Mouse (Mus musculus) T-helper 1 cell (primary cell): ENCODE results near the gene Osm.

ENCODE experiments used
- in situ Hi-C: fragments of 300-600 bp; cut with MboI, MseI; formaldehyde crosslinking; loops from one replicate; pipeline ENCODE4 v1.15.1; 2025; ENCODE audit warnings: high pct_unique_total_duplicates

Gene Osm

DNA sequence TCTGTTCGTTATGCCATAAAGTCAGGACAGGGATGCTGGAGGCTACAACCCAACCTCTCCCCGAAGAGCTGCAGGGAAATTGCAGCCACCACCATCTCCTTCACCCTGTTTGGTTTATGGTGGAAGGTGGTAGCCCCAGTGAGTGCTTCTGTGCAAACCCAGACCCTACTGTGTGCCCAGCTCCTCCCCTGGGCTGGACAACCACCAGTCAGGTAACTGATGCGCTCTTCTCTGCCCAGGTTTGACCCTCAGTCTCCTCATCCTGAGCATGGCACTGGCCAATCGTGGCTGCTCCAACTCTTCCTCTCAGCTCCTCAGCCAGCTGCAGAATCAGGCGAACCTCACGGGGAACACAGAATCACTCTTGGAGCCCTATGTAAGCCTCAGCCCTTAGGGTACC is 1.9 kb downstream of the Osm start:
- in situ Hi-C loops = no loop called here

DNA sequence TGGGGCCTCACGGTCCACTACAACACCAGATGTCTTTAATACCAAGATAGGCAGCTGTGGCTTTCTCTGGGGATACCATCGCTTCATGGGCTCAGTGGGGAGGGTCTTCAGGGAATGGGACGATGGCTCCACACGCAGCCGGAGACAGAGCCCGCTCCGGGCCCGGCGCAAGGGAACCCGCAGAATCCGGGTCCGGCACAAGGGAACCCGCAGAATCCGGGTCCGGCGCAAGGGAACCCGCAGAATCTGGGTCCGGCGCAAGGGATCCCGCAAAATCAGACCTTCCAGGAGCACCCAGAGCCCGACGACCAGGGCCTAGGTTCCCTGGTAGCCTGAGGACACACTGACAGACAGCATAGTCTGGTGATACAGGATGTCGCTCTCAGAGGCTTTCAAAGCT is 3.5 kb downstream of the Osm start:
- in situ Hi-C loops = no loop called here

DNA sequence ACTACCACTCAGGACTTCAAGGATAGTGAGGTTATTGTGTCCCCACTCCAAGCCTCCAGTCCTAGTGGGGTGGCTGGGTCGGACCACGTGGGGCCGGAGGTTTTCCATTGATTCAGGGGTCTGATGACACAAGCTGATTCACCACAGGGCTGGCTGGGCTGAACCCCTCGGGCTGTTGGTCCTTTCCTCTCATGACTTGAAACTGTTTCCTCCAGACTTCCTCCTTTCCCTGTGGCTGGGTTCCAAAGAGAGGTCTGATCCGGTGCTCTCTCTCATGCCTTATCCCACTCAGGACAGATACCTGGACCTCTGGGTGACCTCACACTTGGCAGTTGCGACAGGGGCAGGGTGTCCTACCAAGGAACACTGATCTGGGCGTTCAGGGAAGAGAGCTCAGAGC is 3.9 kb downstream of the Osm start:
- in situ Hi-C loops = no loop called here

DNA sequence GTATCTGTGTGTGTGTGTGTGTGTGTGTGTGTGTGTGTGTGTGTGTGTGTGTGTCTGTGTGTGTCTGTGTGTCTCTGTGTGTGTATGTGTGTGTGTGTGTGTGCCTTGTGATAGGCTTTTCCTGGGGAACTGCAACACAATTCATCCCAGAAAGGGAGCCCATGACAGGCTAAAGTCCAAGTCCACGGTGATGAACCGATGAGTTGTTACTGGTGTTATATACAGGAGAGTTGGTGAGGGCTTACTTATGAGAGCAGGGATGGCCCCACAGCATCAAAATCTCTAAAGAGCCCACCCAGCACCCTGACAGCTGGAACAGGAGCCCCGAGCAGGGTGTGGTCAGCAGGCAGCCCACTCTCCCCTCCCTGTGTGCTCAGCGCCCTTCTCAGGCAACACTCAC is 5.0 kb downstream of the Osm start:
- in situ Hi-C loops = no loop called here

DNA sequence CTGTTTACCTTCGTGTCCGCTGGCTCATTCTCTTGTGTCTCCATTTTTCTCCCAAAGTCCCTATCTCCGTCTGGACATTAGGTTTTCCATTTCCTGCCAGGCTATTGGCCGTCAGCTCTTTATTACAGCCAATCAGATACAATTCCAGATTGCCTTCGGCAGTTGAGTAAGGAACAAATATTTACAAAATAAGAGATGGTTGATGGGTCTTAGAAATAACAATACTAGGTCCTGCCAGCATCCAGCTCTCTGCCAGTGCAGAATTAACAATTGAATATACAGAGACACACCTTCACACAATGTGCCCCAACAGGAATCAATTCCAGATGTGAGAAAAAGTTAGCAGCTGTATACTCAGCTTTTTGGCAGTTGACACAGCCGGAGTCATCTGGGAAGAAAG is 9.9 kb downstream of the Osm start:
- in situ Hi-C loops = no loop called here

- in situ Hi-C loops = no loop called here
These were observed 10.4 kb downstream of the Osm start for GRCm38 (mm10) chr11:4246623-4247022.

GRCm38 (mm10) chr11:4247201-4247959 is 11.2 kb downstream of the Osm start:
- in situ Hi-C loops = no loop called here

DNA sequence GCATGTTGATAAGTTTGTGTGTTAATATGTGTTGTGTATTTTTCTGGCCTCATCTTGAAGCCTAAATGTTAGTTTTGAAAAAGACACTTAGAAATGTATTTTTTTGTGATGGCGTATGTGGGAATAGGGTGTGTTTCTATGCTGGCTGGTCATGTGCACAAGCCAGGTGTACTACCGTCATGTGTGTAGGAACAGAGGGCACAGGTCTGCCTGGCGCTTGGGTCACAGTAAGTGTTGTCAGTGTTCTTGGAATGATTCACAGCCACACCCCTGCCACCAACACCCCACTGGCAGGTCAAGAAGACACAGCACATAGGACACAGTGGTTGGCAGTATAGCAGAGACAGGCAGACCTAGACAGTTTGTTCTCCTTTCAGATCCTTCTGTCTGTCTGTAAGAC is 12.9 kb downstream of the Osm start:
- in situ Hi-C loops = no loop called here

DNA sequence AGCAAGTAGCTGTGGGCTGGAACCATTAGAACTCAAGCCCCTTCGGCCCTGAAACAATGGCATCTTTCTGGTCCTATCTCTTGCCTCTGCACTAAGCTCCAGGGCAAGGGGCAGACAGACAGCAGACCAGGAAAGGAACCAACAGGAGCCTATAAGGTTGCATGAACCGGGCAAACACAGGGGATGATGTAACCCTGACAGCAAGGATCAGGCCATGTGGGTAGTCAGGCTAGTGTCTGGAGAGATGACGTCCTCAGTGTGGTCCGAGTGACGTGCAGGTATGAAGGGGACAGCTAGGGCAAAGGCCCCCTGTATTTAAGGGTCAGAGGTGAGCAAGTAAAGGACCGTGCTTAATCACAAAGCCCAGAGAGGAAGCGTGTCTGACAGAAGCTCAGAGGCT is 14.1 kb downstream of the Osm start:
- in situ Hi-C loops = no loop called here

GRCm38 (mm10) chr11:4251376-4251775 is 15.2 kb downstream of the Osm start:
- in situ Hi-C loops = no loop called here

DNA sequence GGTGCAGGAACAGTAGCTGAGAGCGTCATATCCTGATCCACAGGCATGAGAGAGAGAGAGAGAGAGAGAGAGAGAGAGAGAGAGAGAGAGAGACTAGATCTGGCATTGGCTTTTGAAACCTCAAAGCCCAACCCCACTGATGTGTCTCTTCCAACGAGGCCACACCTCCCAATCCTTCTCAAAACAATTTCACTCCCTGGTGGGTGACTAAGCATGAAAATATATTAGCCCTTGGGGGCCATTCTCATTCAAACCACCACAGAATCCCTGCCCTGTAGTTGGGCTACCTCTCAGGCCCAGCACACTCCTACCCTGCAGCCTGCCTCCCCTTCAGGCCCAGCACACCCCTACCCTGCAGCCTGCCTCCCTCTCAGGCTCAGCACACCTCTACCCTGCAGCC is 16.7 kb downstream of the Osm start:
- in situ Hi-C loops = no loop called here

DNA sequence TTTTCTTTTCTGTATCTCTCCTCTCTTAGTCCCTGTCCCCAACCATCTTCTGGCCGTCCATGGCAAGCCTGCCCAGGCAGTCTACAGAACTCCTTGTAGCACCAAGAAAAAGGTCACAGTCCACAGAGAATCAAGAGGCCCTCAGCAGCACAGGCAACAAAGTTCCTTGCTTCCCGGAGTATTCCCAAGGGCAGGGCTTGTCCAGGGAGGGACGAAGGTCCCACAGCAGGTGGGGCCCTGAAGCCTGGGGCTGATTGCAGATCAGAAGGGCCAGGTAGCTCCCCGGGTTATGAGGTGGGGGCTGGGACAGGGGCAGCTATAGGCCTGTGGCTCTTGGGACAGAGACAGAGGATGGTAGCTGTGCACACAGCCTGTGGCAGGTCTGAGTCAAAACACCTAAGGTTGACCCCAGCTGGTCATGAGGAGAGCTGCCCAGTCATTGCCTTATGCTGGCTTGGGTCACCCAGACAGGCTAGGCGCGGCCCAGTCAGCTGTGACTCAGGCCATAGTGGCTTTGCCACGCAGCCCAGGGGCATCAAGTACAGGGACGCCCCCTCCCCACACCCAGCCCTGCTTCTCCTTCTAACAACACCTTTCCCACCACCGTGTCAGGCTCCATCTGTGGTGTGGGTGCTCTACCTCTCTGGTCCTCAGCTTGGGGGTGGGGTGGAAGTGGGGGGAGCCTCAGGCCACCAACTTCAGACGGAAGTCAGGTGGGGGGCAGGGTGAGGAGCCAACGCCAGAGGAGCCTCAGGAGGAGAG is 20.8 kb downstream of the Osm start, which contains the start of gene Lif:
TSS of gene Lif (plus strand) at position 712 of the 762 bp plus-strand sequence.
- in situ Hi-C loops = loop anchor here (5.0 kb wide), 2 partner anchors 35 to 160 kb away; no protein-coding TSS in a partner anchor

DNA sequence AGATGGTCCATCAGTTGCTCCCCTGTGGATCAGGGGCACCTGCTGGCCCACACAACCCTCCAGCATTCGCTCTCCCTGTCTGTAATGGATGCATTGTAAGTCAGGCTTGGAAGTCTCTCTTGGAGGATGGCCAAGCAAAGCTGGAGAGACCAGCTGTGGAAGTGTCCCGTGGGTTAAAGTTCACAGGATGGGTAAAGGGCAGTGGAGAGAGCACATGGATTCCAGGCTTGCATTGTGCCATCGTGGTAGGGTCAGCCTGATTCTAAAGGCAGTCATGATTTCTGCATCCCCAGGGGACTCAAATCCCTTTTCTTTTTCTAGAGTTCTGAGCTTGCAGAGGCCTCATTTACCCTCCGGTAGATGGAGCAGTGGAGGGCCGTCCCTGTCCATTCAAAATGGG is 21.5 kb downstream of the Osm start:
- in situ Hi-C loops = loop anchor here (5.0 kb wide), 2 partner anchors 35 to 160 kb away; no protein-coding TSS in a partner anchor

- in situ Hi-C loops = loop anchor here (5.0 kb wide), 2 partner anchors 36 to 159 kb away; no protein-coding TSS in a partner anchor
These were observed 22.4 kb downstream of the Osm start for GRCm38 (mm10) chr11:4258657-4259082.

- in situ Hi-C loops = no loop called here
These were observed 24.4 kb downstream of the Osm start for GRCm38 (mm10) chr11:4260463-4261187.

GRCm38 (mm10) chr11:4261188-4261494 is 24.9 kb downstream of the Osm start:
- in situ Hi-C loops = no loop called here

DNA sequence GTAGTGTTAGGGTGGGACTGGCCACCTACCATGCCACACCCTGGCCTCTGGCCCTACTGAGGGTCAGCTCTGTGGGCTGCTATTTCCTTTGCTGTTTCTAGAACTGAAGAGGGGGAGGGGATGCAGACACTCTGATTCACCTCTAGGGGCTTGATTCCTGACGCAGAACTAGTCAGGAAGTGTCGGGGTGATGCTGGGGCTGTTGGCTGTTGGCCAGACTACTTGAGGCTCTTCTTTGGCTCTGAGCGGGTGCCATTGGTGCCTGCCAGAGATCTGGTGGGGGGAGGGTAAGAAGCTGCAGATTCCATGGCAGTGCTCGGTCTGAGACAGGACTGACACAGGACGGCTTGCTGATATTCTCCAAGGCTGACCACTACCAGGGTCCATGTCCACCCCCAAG is 25.7 kb downstream of the Osm start:
- in situ Hi-C loops = no loop called here

GRCm38 (mm10) chr11:4262847-4263246 is 26.6 kb downstream of the Osm start:
- in situ Hi-C loops = no loop called here

DNA sequence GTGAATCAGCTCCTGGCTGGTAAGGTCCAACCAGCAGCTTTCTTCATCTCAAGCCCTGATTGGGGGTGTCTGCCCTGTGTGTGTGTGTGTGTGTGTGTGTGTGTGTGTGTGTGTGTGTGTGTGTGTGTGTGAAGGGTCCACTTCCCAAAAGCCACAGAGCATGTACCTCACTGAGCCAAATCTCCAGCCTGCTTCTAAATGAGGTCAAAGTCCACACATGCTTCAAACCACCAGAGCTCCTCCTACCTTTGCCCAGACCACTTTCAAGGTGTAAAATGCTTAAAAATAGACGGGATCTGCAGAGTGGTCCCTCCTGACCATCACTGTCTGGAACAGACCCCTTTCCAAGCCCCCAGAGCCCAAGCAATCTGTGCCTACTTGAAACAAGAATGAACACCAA is 27.1 kb downstream of the Osm start:
- in situ Hi-C loops = no loop called here

GRCm38 (mm10) chr11:4264066-4264465 is 27.8 kb downstream of the Osm start:
- in situ Hi-C loops = no loop called here

- in situ Hi-C loops = no loop called here
These were observed 30.3 kb downstream of the Osm start for GRCm38 (mm10) chr11:4266271-4267201.
